In the genomic region with DNA sequence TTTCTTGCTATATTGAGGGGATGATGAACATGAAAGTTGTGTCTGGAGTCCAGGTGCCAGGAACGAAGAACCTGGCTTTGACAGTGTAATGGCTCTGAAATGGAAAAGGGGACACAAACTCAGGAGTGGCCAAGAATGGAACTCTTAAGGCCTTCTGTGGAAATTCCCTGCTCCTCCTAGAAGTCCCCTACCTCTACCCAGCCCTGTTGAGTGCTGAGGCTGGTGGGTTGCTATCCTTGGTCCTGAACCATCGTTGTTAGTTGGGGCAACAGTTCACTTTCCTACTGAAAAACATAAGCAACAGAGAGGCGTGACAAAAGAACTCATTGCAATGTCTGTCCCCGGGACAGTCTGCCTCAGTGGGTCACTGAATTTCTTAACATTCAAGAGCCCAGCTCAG, we compare ENCODE assay signal across 9 mouse cellular contexts. TPM values are rescaled to one million over a fixed set of nuclear protein-coding genes. Genes with fewer than 3 reads are reported as not detected.
DNase-seq lines count a peak whose midpoint lies in the region; ATAC-seq lines count a peak whose summit lies in the region.
"Had no signal": no experiment of that assay in that cellular context is flagged by ENCODE, and none has a peak within 500 bp of the region (broad histone marks: within the 10 kb centered on the region; RNA-seq: fewer than 3 reads in every experiment).

No protein-coding gene starts in this region.

- ATAC-seq in midbrain, embryonic 11.5 days (ENCODE audit: low FRiP score): no peak
- ATAC-seq in midbrain, embryonic 13.5 days: no peak
- no peak for ATAC-seq in embryonic facial prominence, embryonic 14.5 days (ENCODE audit: low read depth)

- no peak overlapping the region for H3K9ac ChIP-seq in midbrain, embryonic 11.5 days (ENCODE audit: low read length)
- H3K9ac ChIP-seq in midbrain, embryonic 13.5 days (replicated peaks): no peak overlapping the region
- H3K9ac ChIP-seq in embryonic facial prominence, embryonic 14.5 days (ENCODE audit: low read depth, low read length): no peak overlapping the region
- H3K9ac ChIP-seq: forebrain, embryonic 15.5 days had no signal

- no peaks in the 10 kb centered on the region for H3K36me3 ChIP-seq in midbrain, embryonic 11.5 days (ENCODE audit: control insufficient read depth, insufficient read depth, low read length)
- no peaks in the 10 kb centered on the region for H3K36me3 ChIP-seq in midbrain, embryonic 13.5 days
- H3K36me3 ChIP-seq in embryonic facial prominence, embryonic 14.5 days (ENCODE audit: control insufficient read depth, insufficient read depth, low read length): no peaks in the 10 kb centered on the region
- H3K36me3 ChIP-seq: forebrain, embryonic 15.5 days had no signal

- intact Hi-C loops in left cerebral cortex, postnatal 4 days (cut with DNase I): loop anchor here (5.0 kb wide), 1 partner anchor 272 kb away; no protein-coding TSS in a partner anchor

- H3K27ac ChIP-seq in midbrain, embryonic 11.5 days (ENCODE audit: low read depth, low read length): no peak overlapping the region
- no peak overlapping the region for H3K27ac ChIP-seq in midbrain, embryonic 13.5 days
- no peak overlapping the region for H3K27ac ChIP-seq in embryonic facial prominence, embryonic 14.5 days (replicated peaks; ENCODE audit: low read depth, low read length)
- H3K27ac ChIP-seq: forebrain, embryonic 15.5 days had no signal

- no peak overlapping the region for H3K4me3 ChIP-seq in midbrain, embryonic 11.5 days (ENCODE audit: low read depth, low read length)
- H3K4me3 ChIP-seq in midbrain, embryonic 13.5 days (replicated peaks): no peak overlapping the region
- no peak overlapping the region for H3K4me3 ChIP-seq in embryonic facial prominence, embryonic 14.5 days (ENCODE audit: low read depth, low read length)
- H3K4me3 ChIP-seq: forebrain, embryonic 15.5 days had no signal

- DNase-seq in adrenal gland, postnatal 36 days: peak; percentile 48 to 59
- no peak for DNase-seq in adrenal gland, postnatal 25 days
- peak; percentile 89 for DNase-seq in midbrain, embryonic 11.5 days (ENCODE audit: low spot score, missing footprints)
- DNase-seq in embryonic facial prominence, embryonic 14.5 days (ENCODE audit: low spot score): peak; percentile 80
- peak; percentile 12 for DNase-seq in naive thymus-derived CD4-positive, alpha-beta T cell, adult 2 months (ENCODE audit: low read depth)
- DNase-seq in left cerebral cortex, postnatal 4 days: no peak
- no peak for DNase-seq in adrenal gland, adult 18-20 months (ENCODE audit: low spot score in 2 of 2)

- peaks cover 4% of the 10 kb centered on the region for H3K4me1 ChIP-seq in midbrain, embryonic 11.5 days (ENCODE audit: control insufficient read depth, insufficient read depth, low read length)
- H3K4me1 ChIP-seq in midbrain, embryonic 13.5 days (replicated peaks): peaks cover 20% of the 10 kb centered on the region
- H3K4me1 ChIP-seq in embryonic facial prominence, embryonic 14.5 days (ENCODE audit: control insufficient read depth, insufficient read depth, low read length): no peaks in the 10 kb centered on the region

- 27% methylated on average over 4 of the region's 4 CpGs for WGBS in midbrain, embryonic 11.5 days
- WGBS in midbrain, embryonic 13.5 days: 35% methylated on average over 4 of the region's 4 CpGs
- 17% methylated on average over 4 of the region's 4 CpGs for whole genome bisulfite sequencing in embryonic facial prominence, embryonic 14.5 days

- no peak overlapping the region for H3K4me2 ChIP-seq in midbrain, embryonic 11.5 days
- no peak overlapping the region for H3K4me2 ChIP-seq in midbrain, embryonic 13.5 days (replicated peaks)
- no peak overlapping the region for H3K4me2 ChIP-seq in embryonic facial prominence, embryonic 14.5 days (ENCODE audit: low read depth, low read length)
- H3K4me2 ChIP-seq: forebrain, embryonic 15.5 days had no signal

- no peaks in the 10 kb centered on the region for H3K9me3 ChIP-seq in midbrain, embryonic 11.5 days (ENCODE audit: control insufficient read depth, low read length)
- no peaks in the 10 kb centered on the region for H3K9me3 ChIP-seq in midbrain, embryonic 13.5 days
- no peaks in the 10 kb centered on the region for H3K9me3 ChIP-seq in embryonic facial prominence, embryonic 14.5 days (ENCODE audit: control insufficient read depth, low read length)
- H3K9me3 ChIP-seq: forebrain, embryonic 15.5 days had no signal

- H3K27me3 ChIP-seq in midbrain, embryonic 11.5 days (ENCODE audit: control insufficient read depth, insufficient read depth, low read length): peaks cover 14% of the 10 kb centered on the region
- peaks cover 18% of the 10 kb centered on the region for H3K27me3 ChIP-seq in midbrain, embryonic 13.5 days
- peaks cover 26% of the 10 kb centered on the region for H3K27me3 ChIP-seq in embryonic facial prominence, embryonic 14.5 days (replicated peaks; ENCODE audit: control insufficient read depth, insufficient read depth, low read length)

RNA-seq across cellular contexts. Expression of a gene that starts 30.7 kb away (rescaled TPM):
- total RNA-seq in adrenal gland, postnatal 36 days (2021): 10 to 100 TPM; 12.3 to 24.1 TPM
- 17.2 and 31.9 TPM in 2 replicates for total RNA-seq in adrenal gland, postnatal 25 days (2021)
- polyA plus RNA-seq in midbrain, embryonic 11.5 days (2014; fragmentation: Nextera tagmentation; extraction: Ambion mirVana): 2.9 and 3.1 TPM in 2 replicates
- polyA plus RNA-seq in midbrain, embryonic 13.5 days (2015; fragmentation: Nextera tagmentation; extraction: Ambion mirVana): 7.7 and 11.0 TPM in 2 replicates
- 1.5 and 1.9 TPM in 2 replicates for polyA plus RNA-seq in embryonic facial prominence, embryonic 14.5 days (2014; fragmentation: Nextera tagmentation; extraction: Ambion mirVana)
- total RNA-seq in left cerebral cortex, postnatal 4 days (2021): 10 to 100 TPM; 36.7 to 38.6 TPM
- 10 to 100 TPM; 14.4 to 15.5 TPM for total RNA-seq in adrenal gland, adult 18-20 months (2021)

RNA-seq across cellular contexts. Expression of a gene that starts 31.8 kb away (rescaled TPM):
- 100 to 1,000 TPM; 102 to 116 TPM for total RNA-seq in adrenal gland, postnatal 36 days (2021)
- 98.8 and 117 TPM in 2 replicates for total RNA-seq in adrenal gland, postnatal 25 days (2021)
- 155 and 159 TPM in 2 replicates for polyA plus RNA-seq in midbrain, embryonic 11.5 days (2014; fragmentation: Nextera tagmentation; extraction: Ambion mirVana)
- polyA plus RNA-seq in midbrain, embryonic 13.5 days (2015; fragmentation: Nextera tagmentation; extraction: Ambion mirVana): 119 and 126 TPM in 2 replicates
- polyA plus RNA-seq in embryonic facial prominence, embryonic 14.5 days (2014; fragmentation: Nextera tagmentation; extraction: Ambion mirVana): 96.0 and 102 TPM in 2 replicates
- 100 to 1,000 TPM in 1 of 2 experiments, 10 to 100 TPM in 1; 99.0 to 104 TPM for total RNA-seq in left cerebral cortex, postnatal 4 days (2021)
- total RNA-seq in adrenal gland, adult 18-20 months (2021): 100 to 1,000 TPM; 116 to 137 TPM

Comparison
In these comparisons a context has a peak if more than half of its experiments do, and no peak if none do; other contexts are left out.
1. DNase-seq: peak in adrenal gland, postnatal 36 days (2 of 2), midbrain, embryonic 11.5 days (single experiment), embryonic facial prominence, embryonic 14.5 days (single experiment) and naive thymus-derived CD4-positive, alpha-beta T cell, adult 2 months (single experiment); none in adrenal gland, postnatal 25 days (single experiment), left cerebral cortex, postnatal 4 days (single experiment) and adrenal gland, adult 18-20 months (0 of 2).